Mouse (Mus musculus): ENCODE measurements around the gene Arl15. TPM values are rescaled to one million over a fixed set of nuclear protein-coding genes. Genes with fewer than 3 reads are reported as not detected.

Gene Arl15
- polyA plus RNA-seq, 1 experiment from 2014 or later, result 14.6 TPM

DNA sequence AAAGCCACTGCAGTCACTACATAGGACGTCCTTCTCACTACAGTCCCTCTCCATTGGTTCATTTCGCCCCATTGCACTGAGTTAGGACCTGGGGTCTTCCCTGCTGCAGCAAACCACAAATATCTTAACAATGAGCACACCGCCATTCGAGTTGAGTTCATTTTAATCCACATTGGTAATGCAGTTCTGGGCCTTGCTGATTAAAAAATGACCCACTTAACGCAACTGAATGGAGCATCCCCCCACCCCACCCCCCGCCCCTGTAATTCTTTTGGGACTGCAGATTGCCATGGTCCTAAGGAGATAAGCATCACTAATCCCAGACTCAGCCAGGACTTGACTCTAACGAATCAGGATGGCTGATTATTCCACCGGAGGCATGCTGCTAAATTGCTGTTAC, 280.2 kb downstream of the Arl15 start:
- Histone ChIP-seq H3K4me2 (ENCODE audit: low read depth, low read length, severe bottlenecking) (no peak overlapping the region), H3K4me1 (replicated peaks; ENCODE audit: control insufficient read depth, insufficient read depth, low read length) (no peaks in the 10 kb centered on the region; the same call in 1 of the 2 replicates), H3K4me3 (ENCODE audit: low read depth, low read length) (no peak overlapping the region), H3K9me3 (ENCODE audit: control insufficient read depth, low read length) (no peaks in the 10 kb centered on the region), H3K27ac (ENCODE audit: low read depth, low read length) (no peak overlapping the region), H3K36me3 (ENCODE audit: control insufficient read depth, insufficient read depth, low read length) (no peaks in the 10 kb centered on the region), H3K27me3 (ENCODE audit: control insufficient read depth, insufficient read depth, low read length) (no peaks in the 10 kb centered on the region), H3K9ac (ENCODE audit: low read length) (no peak overlapping the region)
- ATAC-seq (replicated peaks; ENCODE audit: low FRiP score), result no peak
- WGBS, result 14% methylated on average over 8 of the region's 8 CpGs
- DNase-seq (ENCODE audit: low spot score), result no peak

DNA sequence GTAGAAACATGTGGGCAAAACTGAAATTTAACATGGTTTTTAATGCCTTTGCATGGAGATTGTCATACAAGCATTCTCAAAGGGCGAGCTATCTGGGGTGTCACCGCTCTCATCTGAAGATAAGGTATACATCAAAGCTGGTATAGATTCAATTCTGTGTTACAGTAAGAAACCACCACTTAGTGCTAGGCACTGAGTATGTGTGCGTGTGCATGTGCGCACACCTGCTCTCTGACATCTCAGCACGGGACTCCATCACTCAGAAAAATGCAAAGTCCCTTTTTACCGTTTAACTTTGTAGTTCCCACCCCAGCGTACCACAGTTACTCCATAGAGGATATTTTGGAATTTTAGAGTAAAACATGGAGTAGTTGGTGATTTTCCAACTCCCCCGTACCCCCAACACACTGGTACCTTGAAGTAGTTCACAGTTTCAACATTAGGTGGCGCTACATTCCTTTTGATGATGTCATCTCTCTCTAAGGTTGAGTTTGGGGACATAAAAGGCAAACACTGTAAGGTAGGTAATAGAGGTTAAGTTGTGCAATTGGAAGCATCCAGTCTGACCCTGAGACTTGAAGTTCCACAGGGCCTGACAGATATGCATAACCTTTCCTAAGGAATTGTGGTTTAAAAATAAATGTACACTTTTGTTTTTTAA, 281.5 kb downstream of the Arl15 start:
- ATAC-seq (replicated peaks; ENCODE audit: low FRiP score) (peak; percentile 35; the same call in 1 of the 2 replicates), DNase-seq (ENCODE audit: low spot score) (no peak)
- Histone ChIP-seq H3K9me3 (ENCODE audit: control insufficient read depth, low read length) (no peaks in the 10 kb centered on the region), H3K27ac (ENCODE audit: low read depth, low read length) (no peak overlapping the region), H3K4me3 (ENCODE audit: low read depth, low read length) (no peak overlapping the region), H3K4me2 (ENCODE audit: low read depth, low read length, severe bottlenecking) (no peak overlapping the region), H3K9ac (ENCODE audit: low read length) (no peak overlapping the region), H3K27me3 (ENCODE audit: control insufficient read depth, insufficient read depth, low read length) (no peaks in the 10 kb centered on the region), H3K36me3 (ENCODE audit: control insufficient read depth, insufficient read depth, low read length) (no peaks in the 10 kb centered on the region), H3K4me1 (replicated peaks; ENCODE audit: control insufficient read depth, insufficient read depth, low read length) (no peaks in the 10 kb centered on the region; the same call in 1 of the 2 replicates)
- WGBS, result 75% methylated on average over 9 of the region's 9 CpGs

DNA sequence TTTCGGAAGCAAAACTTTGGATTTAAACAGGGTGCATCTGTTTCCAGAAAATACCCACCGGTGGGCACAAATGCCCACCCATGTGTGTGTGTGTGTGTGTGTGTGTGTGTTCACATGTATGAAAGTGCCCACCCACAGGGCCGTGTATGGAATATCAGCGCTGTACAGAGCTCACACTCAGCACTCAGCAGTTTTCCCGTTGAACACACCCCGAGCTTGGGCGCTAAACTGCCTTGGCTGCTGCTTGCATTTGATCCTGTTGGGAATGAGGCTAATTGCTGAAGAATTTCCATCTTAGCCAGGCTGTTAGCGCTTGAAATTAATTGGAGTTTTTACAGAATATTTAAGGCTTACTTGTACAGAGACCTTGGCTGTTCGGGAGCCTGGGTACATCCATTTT, 282.9 kb downstream of the Arl15 start:
- no peaks in the 10 kb centered on the region for H3K36me3 ChIP-seq (ENCODE audit: control insufficient read depth, insufficient read depth, low read length)
- no peak overlapping the region for H3K9ac ChIP-seq (ENCODE audit: low read length)
- peak; percentile 26; the same call in 1 of the 2 replicates for ATAC-seq (replicated peaks; ENCODE audit: low FRiP score)
- H3K27ac ChIP-seq (ENCODE audit: low read depth, low read length), result no peak overlapping the region
- no peak overlapping the region for H3K4me2 ChIP-seq (ENCODE audit: low read depth, low read length, severe bottlenecking)
- H3K4me3 ChIP-seq (ENCODE audit: low read depth, low read length), result no peak overlapping the region
- no peaks in the 10 kb centered on the region; the same call in 1 of the 2 replicates for H3K4me1 ChIP-seq (replicated peaks; ENCODE audit: control insufficient read depth, insufficient read depth, low read length)
- peak; percentile 58 for DNase-seq (ENCODE audit: low spot score)
- H3K9me3 ChIP-seq (ENCODE audit: control insufficient read depth, low read length), result no peaks in the 10 kb centered on the region
- no peaks in the 10 kb centered on the region for H3K27me3 ChIP-seq (ENCODE audit: control insufficient read depth, insufficient read depth, low read length)
- 76% methylated on average over 9 of the region's 9 CpGs for WGBS

DNA sequence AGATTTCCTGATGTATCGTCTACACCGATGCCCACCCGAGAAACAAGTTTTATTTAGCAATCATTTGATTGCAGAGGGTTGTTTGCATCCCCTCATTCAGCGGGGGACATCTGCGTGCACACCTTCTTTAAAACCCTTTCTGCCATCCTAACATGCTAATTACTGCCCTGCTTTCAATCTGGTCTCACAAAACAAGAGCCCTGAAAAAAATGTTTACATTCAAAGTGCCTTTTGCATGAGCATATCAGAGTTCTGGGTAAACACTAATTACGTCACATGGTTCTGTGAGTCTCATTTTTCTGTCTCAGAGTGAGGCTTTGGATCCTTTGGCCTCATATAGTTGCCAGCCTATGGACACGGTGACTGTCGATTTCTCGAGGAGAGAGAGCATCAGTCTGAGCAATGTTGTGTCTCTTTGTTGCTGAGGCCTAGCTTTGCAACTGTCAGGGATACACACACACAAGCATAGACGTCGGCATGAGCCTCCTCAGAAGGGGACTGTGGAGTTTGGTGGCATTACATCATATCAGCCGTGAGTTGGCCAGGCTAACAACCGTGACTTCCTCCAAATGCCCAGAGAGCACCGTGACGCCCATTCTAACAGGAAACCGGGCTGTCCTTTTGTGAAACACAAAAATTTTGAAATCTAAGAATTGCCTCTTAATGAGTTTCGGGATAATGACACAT, 283.4 kb downstream of the Arl15 start:
- no peaks in the 10 kb centered on the region for H3K36me3 ChIP-seq (ENCODE audit: control insufficient read depth, insufficient read depth, low read length)
- H3K4me1 ChIP-seq (replicated peaks; ENCODE audit: control insufficient read depth, insufficient read depth, low read length), result no peaks in the 10 kb centered on the region; the same call in 1 of the 2 replicates
- H3K27ac ChIP-seq (ENCODE audit: low read depth, low read length), result no peak overlapping the region
- H3K9me3 ChIP-seq (ENCODE audit: control insufficient read depth, low read length), result no peaks in the 10 kb centered on the region
- no peak overlapping the region for H3K4me3 ChIP-seq (ENCODE audit: low read depth, low read length)
- H3K27me3 ChIP-seq (ENCODE audit: control insufficient read depth, insufficient read depth, low read length), result no peaks in the 10 kb centered on the region
- no peak overlapping the region for H3K9ac ChIP-seq (ENCODE audit: low read length)
- DNase-seq (ENCODE audit: low spot score), result no peak
- peak; percentile 49 for ATAC-seq (replicated peaks; ENCODE audit: low FRiP score)
- no peak overlapping the region for H3K4me2 ChIP-seq (ENCODE audit: low read depth, low read length, severe bottlenecking)
- 62% methylated on average over 17 of the region's 17 CpGs for WGBS

DNA sequence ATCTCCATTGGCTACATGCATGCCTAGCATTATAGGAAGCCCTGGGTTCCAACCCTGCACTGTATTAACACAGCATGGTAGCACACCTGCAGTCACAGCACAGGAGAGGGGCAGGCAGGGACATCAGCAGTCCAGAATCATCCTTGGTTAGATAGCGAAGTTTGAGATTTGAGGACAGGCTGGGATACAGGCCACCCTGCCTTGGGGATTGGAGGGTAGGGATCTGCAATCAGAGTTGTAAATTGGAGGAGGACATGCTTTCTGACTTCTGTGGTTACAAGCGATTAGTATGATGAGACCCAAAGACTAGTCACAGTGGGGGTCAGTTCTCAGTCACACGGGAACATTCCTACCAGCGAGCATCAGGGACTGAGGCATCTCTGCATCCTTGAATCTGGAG, 284.5 kb downstream of the Arl15 start:
- H3K9me3 ChIP-seq (ENCODE audit: control insufficient read depth, low read length), result no peaks in the 10 kb centered on the region
- H3K36me3 ChIP-seq (ENCODE audit: control insufficient read depth, insufficient read depth, low read length), result no peaks in the 10 kb centered on the region
- no peaks in the 10 kb centered on the region; the same call in 1 of the 2 replicates for H3K4me1 ChIP-seq (replicated peaks; ENCODE audit: control insufficient read depth, insufficient read depth, low read length)
- no peaks in the 10 kb centered on the region for H3K27me3 ChIP-seq (ENCODE audit: control insufficient read depth, insufficient read depth, low read length)
- ATAC-seq (replicated peaks; ENCODE audit: low FRiP score) (no peak), DNase-seq (ENCODE audit: low spot score) (no peak)
- no peak overlapping the region for H3K27ac ChIP-seq (ENCODE audit: low read depth, low read length)
- 80% methylated on average over 4 of the region's 4 CpGs for WGBS
- H3K4me3 ChIP-seq (ENCODE audit: low read depth, low read length), result no peak overlapping the region
- no peak overlapping the region for H3K4me2 ChIP-seq (ENCODE audit: low read depth, low read length, severe bottlenecking)
- no peak overlapping the region for H3K9ac ChIP-seq (ENCODE audit: low read length)

DNA sequence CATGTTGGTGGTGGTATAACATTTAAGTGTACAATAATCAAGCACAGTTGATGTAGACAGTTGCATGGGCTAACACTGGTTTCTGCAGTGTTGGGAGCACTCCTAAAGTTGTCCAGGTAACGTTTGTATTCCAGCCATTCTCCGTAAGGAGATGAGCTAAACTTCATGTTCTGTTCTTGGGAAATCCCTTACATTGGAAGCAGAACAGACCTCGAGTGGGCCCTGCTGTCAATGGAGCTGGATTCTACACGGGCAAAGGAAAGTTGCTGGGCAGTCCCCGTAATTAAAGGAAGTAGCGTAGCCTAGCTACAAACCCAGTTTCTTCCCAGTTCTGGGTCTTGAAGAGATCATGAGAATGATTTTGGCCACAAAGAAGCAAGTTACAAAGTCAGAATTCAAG, 285.4 kb downstream of the Arl15 start:
- Histone ChIP-seq H3K9me3 (ENCODE audit: control insufficient read depth, low read length) (no peaks in the 10 kb centered on the region), H3K27me3 (ENCODE audit: control insufficient read depth, insufficient read depth, low read length) (no peaks in the 10 kb centered on the region), H3K4me2 (ENCODE audit: low read depth, low read length, severe bottlenecking) (no peak overlapping the region), H3K9ac (ENCODE audit: low read length) (no peak overlapping the region), H3K36me3 (ENCODE audit: control insufficient read depth, insufficient read depth, low read length) (no peaks in the 10 kb centered on the region), H3K4me3 (ENCODE audit: low read depth, low read length) (no peak overlapping the region), H3K27ac (ENCODE audit: low read depth, low read length) (no peak overlapping the region), H3K4me1 (replicated peaks; ENCODE audit: control insufficient read depth, insufficient read depth, low read length) (no peaks in the 10 kb centered on the region; the same call in 1 of the 2 replicates)
- ATAC-seq (replicated peaks; ENCODE audit: low FRiP score) (no peak), DNase-seq (ENCODE audit: low spot score) (no peak)
- WGBS, result 88% methylated on average over 6 of the region's 6 CpGs

DNA sequence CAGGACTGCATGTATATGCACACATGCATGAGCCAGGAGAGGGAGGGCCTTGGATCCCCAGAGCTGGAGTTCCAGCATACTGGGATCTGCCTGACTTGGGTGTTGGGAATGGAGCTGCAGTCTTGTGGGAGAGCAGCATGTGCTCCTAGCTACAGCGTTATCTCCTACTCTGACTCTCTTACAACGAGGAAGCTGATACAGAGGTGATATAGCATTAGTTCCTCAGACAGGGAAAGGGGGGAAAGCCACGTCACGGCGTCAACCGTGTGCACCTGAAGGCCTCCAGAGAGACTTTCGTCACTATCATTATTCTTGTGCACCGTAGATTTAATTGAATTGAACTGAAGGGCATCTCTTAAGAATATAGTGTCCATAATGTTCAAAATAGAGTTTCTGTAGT, 286.2 kb downstream of the Arl15 start:
- no peak overlapping the region for H3K27ac ChIP-seq (ENCODE audit: low read depth, low read length)
- ATAC-seq (replicated peaks; ENCODE audit: low FRiP score), result no peak
- H3K36me3 ChIP-seq (ENCODE audit: control insufficient read depth, insufficient read depth, low read length), result no peaks in the 10 kb centered on the region
- no peaks in the 10 kb centered on the region for H3K9me3 ChIP-seq (ENCODE audit: control insufficient read depth, low read length)
- H3K27me3 ChIP-seq (ENCODE audit: control insufficient read depth, insufficient read depth, low read length), result no peaks in the 10 kb centered on the region
- no peak overlapping the region for H3K4me3 ChIP-seq (ENCODE audit: low read depth, low read length)
- H3K4me2 ChIP-seq (ENCODE audit: low read depth, low read length, severe bottlenecking), result no peak overlapping the region
- no peaks in the 10 kb centered on the region; the same call in 1 of the 2 replicates for H3K4me1 ChIP-seq (replicated peaks; ENCODE audit: control insufficient read depth, insufficient read depth, low read length)
- WGBS, result 95% methylated on average over 8 of the region's 8 CpGs
- no peak for DNase-seq (ENCODE audit: low spot score)
- H3K9ac ChIP-seq (ENCODE audit: low read length), result no peak overlapping the region

DNA sequence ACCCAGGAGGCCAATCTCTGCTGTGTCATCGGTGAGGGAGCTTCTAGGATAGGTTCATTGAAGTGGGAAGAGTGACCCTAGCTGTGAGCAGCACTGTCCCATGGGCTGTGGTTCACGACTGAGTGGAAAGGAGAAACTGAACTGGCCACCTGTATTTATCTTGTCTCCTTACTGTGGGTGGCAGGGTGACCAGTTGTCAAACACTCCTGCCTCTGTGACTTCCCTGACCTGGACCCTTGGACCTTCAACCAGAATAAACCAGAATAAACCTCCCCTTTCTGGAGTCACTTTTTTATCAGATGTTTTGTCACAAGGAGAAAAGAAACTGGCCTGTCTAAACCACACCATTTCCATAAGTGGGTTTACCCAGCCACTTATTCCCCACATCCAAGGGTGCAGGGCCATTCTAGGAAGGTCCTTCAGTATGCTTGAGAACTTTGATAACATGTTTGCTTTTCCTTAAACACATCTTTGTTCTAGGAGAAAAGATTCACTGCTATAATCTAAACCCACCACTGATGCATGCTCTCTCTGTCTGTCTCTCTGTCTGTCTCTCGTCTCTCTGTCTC, 289.3 kb downstream of the Arl15 start:
- H3K27ac ChIP-seq (ENCODE audit: low read depth, low read length), result no peak overlapping the region
- no peaks in the 10 kb centered on the region for H3K9me3 ChIP-seq (ENCODE audit: control insufficient read depth, low read length)
- WGBS, result 89% methylated on average over 3 of the region's 3 CpGs
- H3K4me2 ChIP-seq (ENCODE audit: low read depth, low read length, severe bottlenecking), result no peak overlapping the region
- H3K4me1 ChIP-seq (replicated peaks; ENCODE audit: control insufficient read depth, insufficient read depth, low read length), result no peaks in the 10 kb centered on the region
- DNase-seq (ENCODE audit: low spot score), result no peak
- no peak overlapping the region for H3K9ac ChIP-seq (ENCODE audit: low read length)
- no peak for ATAC-seq (replicated peaks; ENCODE audit: low FRiP score)
- H3K27me3 ChIP-seq (ENCODE audit: control insufficient read depth, insufficient read depth, low read length), result no peaks in the 10 kb centered on the region
- no peak overlapping the region for H3K4me3 ChIP-seq (ENCODE audit: low read depth, low read length)
- no peaks in the 10 kb centered on the region for H3K36me3 ChIP-seq (ENCODE audit: control insufficient read depth, insufficient read depth, low read length)
